Mouse (Mus musculus) forebrain, embryonic 11.5 days (tissue): ENCODE measurements at regions not wholly inside any gene's neighbourhood (a gene's known extent, or its start where the extent isn't known, plus 50 kb on each side); places are given as distances from the start of the nearest gene placed in this dataset.

Source experiments
- ATAC-seq: fragments of 200-750 bp; cut with Nextera tagmentation; replicated peaks from 2 replicates; pipeline ENCODE4 v1.8.0; 2017; ENCODE audit warnings: moderate TSS enrichment; ENCODE audit not compliant: low FRiP score
- DNase-seq: peaks from one replicate; pipeline ENCODE4 v3.0.0-alpha.2; 2017; ENCODE audit warnings: low spot score
- H3K27ac ChIP-seq: fragments of 300-500 bp; sonication (generic); 2 replicates; pipeline ENCODE4 v1.5.1; 2014; ENCODE audit warnings: low read depth, low read length
- H3K27me3 ChIP-seq: fragments of 300-500 bp; sonication (generic); 2 replicates; pipeline ENCODE4 v1.6.1; 2014; ENCODE audit warnings: mild to moderate bottlenecking, low read length, mixed read lengths; ENCODE audit not compliant: control insufficient read depth, insufficient read depth
- H3K36me3 ChIP-seq: fragments of 300-500 bp; sonication (generic); 2 replicates; pipeline ENCODE4 v1.6.1; 2014; ENCODE audit warnings: mild to moderate bottlenecking, low read length, moderate library complexity, mixed read lengths; ENCODE audit not compliant: control insufficient read depth, insufficient read depth
- H3K4me1 ChIP-seq: fragments of 300-500 bp; sonication (generic); replicated peaks from 2 replicates; pipeline ENCODE4 v1.6.1; 2014; ENCODE audit warnings: low read length, mixed read lengths; ENCODE audit not compliant: control insufficient read depth, insufficient read depth
- H3K4me2 ChIP-seq: fragments of 300-500 bp; sonication (generic); 2 replicates; pipeline ENCODE4 v1.6.1; 2014; ENCODE audit warnings: low read depth, mild to moderate bottlenecking, low read length, moderate library complexity, mixed read lengths; ENCODE audit not compliant: severe bottlenecking
- H3K4me3 ChIP-seq: fragments of 300-500 bp; sonication (generic); 2 replicates; pipeline ENCODE4 v1.5.1; 2014; ENCODE audit warnings: low read depth, low read length
- H3K9ac ChIP-seq: fragments of 300-500 bp; sonication (generic); 2 replicates; pipeline ENCODE4 v1.6.1; 2014; ENCODE audit warnings: low read length
- H3K9me3 ChIP-seq: fragments of 300-500 bp; sonication (generic); 2 replicates; pipeline ENCODE4 v1.6.1; 2016; ENCODE audit warnings: low read length, mixed read lengths; ENCODE audit not compliant: control insufficient read depth
- WGBS: fragments of 180-500 bp; shearing (Covaris S2); extraction: QIAGEN DNeasy Blood & Tissue Kit; methylation state at CpG from one replicate; pipeline ENCODE4 v1.1.7; 2014; 5-methylcytosine and 5-hydroxymethylcytosine counted together

DNA sequence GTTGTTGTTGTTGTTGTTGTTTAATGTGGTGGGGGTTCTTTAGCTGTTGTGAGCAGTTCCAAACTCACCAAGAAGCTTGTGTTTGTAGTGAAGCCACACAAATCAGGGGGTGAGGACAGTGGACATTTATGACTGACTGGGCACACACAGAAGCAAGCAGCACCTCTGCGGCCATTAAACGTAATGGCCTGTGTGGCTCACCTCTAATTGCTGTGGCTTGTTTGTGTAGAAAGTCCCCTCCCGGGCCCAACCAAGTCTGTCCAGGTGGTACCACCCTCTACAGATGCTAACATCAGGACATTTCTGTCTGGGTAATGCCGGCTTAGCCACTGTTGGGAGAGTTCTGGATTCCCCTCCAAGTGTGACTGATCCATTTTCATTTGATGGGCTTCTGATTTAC lies 56.1 kb upstream of the Stx16 start:
- Histone ChIP-seq H3K27me3 (no peaks in the 10 kb centered on the region), H3K4me3 (no peak overlapping the region), H3K36me3 (no peaks in the 10 kb centered on the region), H3K9ac (no peak overlapping the region), H3K9me3 (no peaks in the 10 kb centered on the region), H3K4me2 (no peak overlapping the region), H3K27ac (no peak overlapping the region), H3K4me1 (no peaks in the 10 kb centered on the region)
- ATAC-seq, result no peak
- DNase-seq, result peak; percentile 38
- WGBS, result 80% methylated on average over 4 of the region's 4 CpGs

GRCm38 (mm10) chr2:174020447-174020846 lies 55.7 kb upstream of the Stx16 start:
- Histone ChIP-seq H3K9ac (no peak overlapping the region), H3K9me3 (no peaks in the 10 kb centered on the region), H3K36me3 (no peaks in the 10 kb centered on the region), H3K4me3 (no peak overlapping the region), H3K4me1 (no peaks in the 10 kb centered on the region), H3K27me3 (no peaks in the 10 kb centered on the region), H3K27ac (no peak overlapping the region), H3K4me2 (no peak overlapping the region)
- ATAC-seq (no peak), DNase-seq (no peak)
- WGBS, result 78% methylated on average over 7 of the region's 7 CpGs

DNA sequence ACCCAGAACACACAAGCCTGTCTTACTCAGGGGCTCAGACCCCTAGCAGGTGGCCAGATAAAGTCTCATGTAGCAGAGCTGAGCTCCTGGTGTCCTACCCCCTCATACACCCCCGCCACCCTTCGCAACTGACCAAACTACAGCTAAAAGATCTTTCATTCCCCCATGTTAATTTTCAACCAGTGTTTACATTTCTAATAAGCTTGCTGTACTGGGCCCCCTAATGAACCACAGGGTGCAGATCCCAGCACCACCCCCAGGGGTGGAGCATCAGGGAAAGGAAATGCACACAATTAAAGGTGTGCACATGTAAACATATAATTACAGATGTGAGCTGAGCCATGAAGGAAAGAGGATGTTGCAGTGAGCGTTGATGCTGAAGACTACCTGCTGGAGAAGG lies 54.6 kb upstream of the Stx16 start:
- Histone ChIP-seq H3K27ac (no peak overlapping the region), H3K9ac (no peak overlapping the region)
- WGBS, result 90% methylated on average over 3 of the region's 3 CpGs

DNA sequence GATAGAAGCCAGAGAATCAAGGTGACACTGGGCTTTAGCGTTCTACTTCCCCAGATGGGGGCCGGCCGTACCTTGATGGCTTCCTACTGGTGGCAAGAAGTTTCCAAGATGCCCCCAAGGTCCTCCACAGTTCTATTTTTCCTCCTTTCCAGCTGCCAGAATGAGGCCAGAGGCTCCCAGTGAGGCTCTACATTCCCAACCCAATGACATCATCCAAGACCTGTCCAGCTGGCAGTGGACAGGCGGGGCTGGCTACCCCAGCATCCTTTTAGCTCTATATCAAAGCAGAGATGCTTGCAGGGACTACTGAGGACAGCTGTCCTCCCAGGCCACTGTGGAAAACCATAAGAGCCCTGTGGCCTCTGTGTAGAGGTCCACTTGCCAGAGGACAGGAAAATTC lies 53.8 kb upstream of the Stx16 start:
- Histone ChIP-seq H3K4me2 (no peak overlapping the region), H3K27me3 (no peaks in the 10 kb centered on the region), H3K9ac (no peak overlapping the region), H3K4me3 (no peak overlapping the region), H3K4me1 (no peaks in the 10 kb centered on the region), H3K36me3 (no peaks in the 10 kb centered on the region), H3K27ac (no peak overlapping the region), H3K9me3 (no peaks in the 10 kb centered on the region)
- DNase-seq (no peak), ATAC-seq (no peak)
- WGBS, result 88% methylated on average over 4 of the region's 4 CpGs

More for the DNA sequence above, 54.6 kb upstream of the Stx16 start:
- no peaks in the 10 kb centered on the region for H3K36me3 ChIP-seq
- no peak for DNase-seq
- no peak overlapping the region for H3K4me3 ChIP-seq
- H3K27me3 ChIP-seq, result no peaks in the 10 kb centered on the region
- H3K4me2 ChIP-seq, result no peak overlapping the region
- ATAC-seq, result no peak
- H3K9me3 ChIP-seq, result no peaks in the 10 kb centered on the region
- no peaks in the 10 kb centered on the region for H3K4me1 ChIP-seq

- WGBS, result 87% methylated on average over 11 of the region's 11 CpGs
- peak; percentile 29 for DNase-seq
- Histone ChIP-seq H3K4me1 (no peaks in the 10 kb centered on the region), H3K36me3 (no peaks in the 10 kb centered on the region), H3K9ac (no peak overlapping the region), H3K9me3 (no peaks in the 10 kb centered on the region), H3K27ac (no peak overlapping the region), H3K27me3 (no peaks in the 10 kb centered on the region), H3K4me2 (no peak overlapping the region), H3K4me3 (no peak overlapping the region)
- ATAC-seq, result no peak
Observed at GRCm38 (mm10) chr2:174025181-174025870, 50.8 kb upstream of the Stx16 start.
